Mouse (Mus musculus) liver, postnatal 0 days (tissue): ENCODE measurements around the gene Lrch4.

ENCODE experiments used
- CTCF ChIP-seq: sonication (generic); IDR thresholded peaks from 2 replicates; pipeline ENCODE4 v1.5.1; 2016; ENCODE audit warnings: antibody characterized with exemption, low read depth
- EP300 ChIP-seq: IDR thresholded peaks from 2 replicates; pipeline ENCODE4 v1.6.1; 2016; ENCODE audit warnings: antibody characterized with exemption, low read depth, mild to moderate bottlenecking

- TF ChIP-seq CTCF, result no peak
- no peak for TF ChIP-seq EP300
Measured at GRCm38 (mm10) chr5:137663057-137663456, 34.1 kb downstream of the Lrch4 start.
